Mouse (Mus musculus) splenic B cell, adult 2 months (primary cell): Measurements from ENCODE around the gene Hemk1.

Experiments used
- DNase-seq: peaks from one replicate; pipeline ENCODE4 v3.0.0-alpha.2; 2011; ENCODE audit warnings: low read depth, low spot score
- H3K27me3 ChIP-seq: 2 replicates; pipeline ENCODE4 v1.6.1; 2012; ENCODE audit warnings: mild to moderate bottlenecking, low read length, moderate library complexity, mixed read lengths; ENCODE audit not compliant: control insufficient read depth, poor library complexity, insufficient read depth, severe bottlenecking
- H3K36me3 ChIP-seq: 2 replicates; pipeline ENCODE4 v1.6.1; 2012; ENCODE audit warnings: mild to moderate bottlenecking, low read length, moderate library complexity, mixed read lengths; ENCODE audit not compliant: control insufficient read depth, poor library complexity, insufficient read depth, severe bottlenecking

Hemk1 gene

GRCm38 (mm10) chr9:107280322-107281027 lies 57.7 kb downstream of the Hemk1 start:
- DNase-seq: no peak
- Histone ChIP-seq H3K27me3 (no peaks in the 10 kb centered on the region), H3K36me3 (no peaks in the 10 kb centered on the region)

- Histone ChIP-seq H3K36me3 (no peaks in the 10 kb centered on the region), H3K27me3 (no peaks in the 10 kb centered on the region)
- DNase-seq: no peak
These were observed 58.5 kb downstream of the Hemk1 start for GRCm38 (mm10) chr9:107279378-107280321.

- H3K36me3 ChIP-seq: no peaks in the 10 kb centered on the region
- H3K27me3 ChIP-seq: no peaks in the 10 kb centered on the region
- no peak for DNase-seq
These were observed 59.4 kb downstream of the Hemk1 start for GRCm38 (mm10) chr9:107278527-107279377.

DNA sequence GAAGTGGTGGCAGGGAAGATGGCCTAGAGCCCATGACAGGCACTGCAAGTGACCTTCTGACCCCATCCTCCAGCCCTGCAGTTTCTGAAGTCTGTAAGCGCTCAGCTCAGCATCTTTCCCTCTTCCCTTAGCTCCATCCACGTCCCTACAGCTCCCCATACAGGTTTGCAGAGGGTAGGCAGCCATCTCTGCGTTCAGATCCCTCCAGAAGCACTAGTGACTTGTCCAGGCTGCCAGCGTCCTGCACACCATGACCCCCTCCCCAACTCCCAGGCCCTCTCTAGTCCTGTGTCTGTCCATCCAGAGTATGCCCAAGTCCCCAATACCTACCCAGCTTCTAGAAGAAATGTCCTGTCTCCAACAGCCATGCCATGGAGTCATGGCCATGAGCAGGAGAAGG lies 60.0 kb downstream of the Hemk1 start:
- Histone ChIP-seq H3K27me3 (no peaks in the 10 kb centered on the region), H3K36me3 (no peaks in the 10 kb centered on the region)
- no peak for DNase-seq

- no peak for DNase-seq
- Histone ChIP-seq H3K36me3 (no peaks in the 10 kb centered on the region), H3K27me3 (no peaks in the 10 kb centered on the region)
These were observed 60.5 kb downstream of the Hemk1 start for GRCm38 (mm10) chr9:107277603-107278002.
